Mouse (Mus musculus): ENCODE data around the gene Spata7. TPM values are rescaled to one million over a fixed set of nuclear protein-coding genes. Genes with fewer than 3 reads are reported as not detected.

Gene Spata7
- polyA plus RNA-seq (2016; fragmentation: Nextera tagmentation; extraction: Ambion mirVana): 24.2 and 26.0 TPM in 2 replicates

GRCm38 (mm10) chr12:98627392-98628259, at the start of gene Spata7:
Spata7 (plus strand) TSS chr12:98628157.
- 4% methylated on average over 32 of the region's 32 CpGs for WGBS
- Histone ChIP-seq H3K27me3 (no peaks in the 10 kb centered on the region), H3K36me3 (0 out of 2 replicates have a peak, but pooled peaks cover under 1% of the 10 kb centered on the region), H3K9me3 (no peaks in the 10 kb centered on the region), H3K9ac (replicated peaks) (peak within 1 kb of the TSS; percentile 74), H3K4me3 (peak within 1 kb of the TSS; percentile 72), H3K4me2 (replicated peaks) (peak within 1 kb of the TSS; percentile 70), H3K4me1 (peaks cover 5% of the 10 kb centered on the region), H3K27ac (replicated peaks) (peak within 1 kb of the TSS; percentile 63)
- peak; percentile 94 for ATAC-seq (ENCODE audit: low FRiP score, low read depth)

- WGBS: 38% methylated on average over 3 of the region's 3 CpGs
- H3K9me3 ChIP-seq: no peaks in the 10 kb centered on the region
- no peak for ATAC-seq (ENCODE audit: low FRiP score, low read depth)
- no peak overlapping the region for H3K4me3 ChIP-seq
- no peak overlapping the region for H3K9ac ChIP-seq (replicated peaks)
- H3K36me3 ChIP-seq: no peaks in the 10 kb centered on the region
- H3K27me3 ChIP-seq: no peaks in the 10 kb centered on the region
- H3K4me2 ChIP-seq (replicated peaks): no peak overlapping the region
- no peak overlapping the region for H3K27ac ChIP-seq (replicated peaks)
- H3K4me1 ChIP-seq: peaks cover 3% of the 10 kb centered on the region; the same call in 1 of the 2 replicates
Measured at GRCm38 (mm10) chr12:98585302-98585701, 42.7 kb upstream of the Spata7 start.

- Histone ChIP-seq H3K9ac (replicated peaks) (no peak overlapping the region), H3K4me3 (no peak overlapping the region), H3K36me3 (no peaks in the 10 kb centered on the region), H3K27me3 (no peaks in the 10 kb centered on the region), H3K4me2 (replicated peaks) (no peak overlapping the region), H3K27ac (replicated peaks) (no peak overlapping the region), H3K9me3 (peaks cover 8% of the 10 kb centered on the region; the same call in 1 of the 2 replicates), H3K4me1 (peaks cover 3% of the 10 kb centered on the region; the same call in 1 of the 2 replicates)
- 74% methylated on average over 6 of the region's 6 CpGs for WGBS
- no peak for ATAC-seq (ENCODE audit: low FRiP score, low read depth)
Measured at GRCm38 (mm10) chr12:98588573-98588972, 39.4 kb upstream of the Spata7 start.

GRCm38 (mm10) chr12:98591016-98591415, 36.9 kb upstream of the Spata7 start:
- H3K4me2 ChIP-seq (replicated peaks): no peak overlapping the region
- H3K36me3 ChIP-seq: no peaks in the 10 kb centered on the region
- peaks cover 8% of the 10 kb centered on the region; the same call in 1 of the 2 replicates for H3K9me3 ChIP-seq
- no peak overlapping the region for H3K4me3 ChIP-seq
- peaks cover 3% of the 10 kb centered on the region; the same call in 1 of the 2 replicates for H3K4me1 ChIP-seq
- ATAC-seq (ENCODE audit: low FRiP score, low read depth): no peak
- H3K27ac ChIP-seq (replicated peaks): no peak overlapping the region
- WGBS: 91% methylated on average over 2 of the region's 2 CpGs
- no peak overlapping the region for H3K9ac ChIP-seq (replicated peaks)
- H3K27me3 ChIP-seq: no peaks in the 10 kb centered on the region

- H3K27me3 ChIP-seq: no peaks in the 10 kb centered on the region
- ATAC-seq (ENCODE audit: low FRiP score, low read depth): no peak
- H3K9me3 ChIP-seq: peaks cover 7% of the 10 kb centered on the region; the same call in 1 of the 2 replicates
Measured at GRCm38 (mm10) chr12:98600861-98601260, 27.1 kb upstream of the Spata7 start.

GRCm38 (mm10) chr12:98602114-98602513, 25.8 kb upstream of the Spata7 start:
- Histone ChIP-seq H3K27me3 (no peaks in the 10 kb centered on the region), H3K4me2 (replicated peaks) (no peak overlapping the region), H3K4me3 (no peak overlapping the region), H3K9ac (replicated peaks) (no peak overlapping the region), H3K9me3 (peaks cover 5% of the 10 kb centered on the region; the same call in 1 of the 2 replicates), H3K36me3 (no peaks in the 10 kb centered on the region), H3K27ac (replicated peaks) (no peak overlapping the region), H3K4me1 (no peaks in the 10 kb centered on the region)
- no peak for ATAC-seq (ENCODE audit: low FRiP score, low read depth)
- WGBS: 53% methylated on average over 6 of the region's 6 CpGs

More at GRCm38 (mm10) chr12:98600861-98601260, 27.1 kb upstream of the Spata7 start:
- Histone ChIP-seq H3K4me2 (replicated peaks) (no peak overlapping the region), H3K36me3 (no peaks in the 10 kb centered on the region), H3K27ac (replicated peaks) (no peak overlapping the region), H3K4me3 (no peak overlapping the region), H3K9ac (replicated peaks) (no peak overlapping the region), H3K4me1 (no peaks in the 10 kb centered on the region)
- WGBS: 87% methylated on average over 5 of the region's 5 CpGs

GRCm38 (mm10) chr12:98605264-98605663, 22.7 kb upstream of the Spata7 start:
- H3K4me2 ChIP-seq (replicated peaks): no peak overlapping the region
- H3K27ac ChIP-seq (replicated peaks): no peak overlapping the region
- ATAC-seq (ENCODE audit: low FRiP score, low read depth): no peak
- no peaks in the 10 kb centered on the region for H3K9me3 ChIP-seq
- WGBS: 81% methylated on average over 1 of the region's 1 CpGs
- no peaks in the 10 kb centered on the region for H3K36me3 ChIP-seq
- no peak overlapping the region for H3K4me3 ChIP-seq
- no peaks in the 10 kb centered on the region for H3K4me1 ChIP-seq
- H3K9ac ChIP-seq (replicated peaks): no peak overlapping the region
- no peaks in the 10 kb centered on the region for H3K27me3 ChIP-seq

- Histone ChIP-seq H3K9me3 (no peaks in the 10 kb centered on the region), H3K4me1 (no peaks in the 10 kb centered on the region), H3K36me3 (no peaks in the 10 kb centered on the region), H3K9ac (replicated peaks) (no peak overlapping the region), H3K27ac (replicated peaks) (no peak overlapping the region), H3K27me3 (no peaks in the 10 kb centered on the region), H3K4me2 (replicated peaks) (no peak overlapping the region), H3K4me3 (no peak overlapping the region)
- ATAC-seq (ENCODE audit: low FRiP score, low read depth): no peak
- WGBS: 66% methylated on average over 5 of the region's 5 CpGs
Measured at GRCm38 (mm10) chr12:98606595-98607290, 21.2 kb upstream of the Spata7 start.

- H3K9ac ChIP-seq (replicated peaks): no peak overlapping the region
- H3K27ac ChIP-seq (replicated peaks): no peak overlapping the region
- 77% methylated on average over 3 of the region's 3 CpGs for WGBS
- H3K4me2 ChIP-seq (replicated peaks): no peak overlapping the region
- H3K4me3 ChIP-seq: no peak overlapping the region
- no peak for ATAC-seq (ENCODE audit: low FRiP score, low read depth)
- no peaks in the 10 kb centered on the region for H3K36me3 ChIP-seq
- H3K4me1 ChIP-seq: no peaks in the 10 kb centered on the region
- no peaks in the 10 kb centered on the region for H3K27me3 ChIP-seq
- H3K9me3 ChIP-seq: no peaks in the 10 kb centered on the region
Measured at GRCm38 (mm10) chr12:98610341-98610740, 17.6 kb upstream of the Spata7 start.

GRCm38 (mm10) chr12:98614910-98615508, 12.9 kb upstream of the Spata7 start:
- H3K27me3 ChIP-seq: no peaks in the 10 kb centered on the region
- H3K4me3 ChIP-seq: no peak overlapping the region
- H3K4me2 ChIP-seq (replicated peaks): no peak overlapping the region
- no peaks in the 10 kb centered on the region for H3K36me3 ChIP-seq
- no peak overlapping the region for H3K9ac ChIP-seq (replicated peaks)
- no peaks in the 10 kb centered on the region for H3K4me1 ChIP-seq
- no peak overlapping the region for H3K27ac ChIP-seq (replicated peaks)
- ATAC-seq (ENCODE audit: low FRiP score, low read depth): no peak
- WGBS: 88% methylated on average over 3 of the region's 3 CpGs
- no peaks in the 10 kb centered on the region for H3K9me3 ChIP-seq

GRCm38 (mm10) chr12:98615746-98616145, 12.2 kb upstream of the Spata7 start:
- H3K9ac ChIP-seq (replicated peaks): no peak overlapping the region
- H3K9me3 ChIP-seq: no peaks in the 10 kb centered on the region
- no peak overlapping the region for H3K4me3 ChIP-seq
- no peaks in the 10 kb centered on the region for H3K27me3 ChIP-seq
- no peaks in the 10 kb centered on the region for H3K4me1 ChIP-seq
- no peak overlapping the region for H3K27ac ChIP-seq (replicated peaks)
- WGBS: 56% methylated on average over 5 of the region's 5 CpGs
- H3K4me2 ChIP-seq (replicated peaks): no peak overlapping the region
- H3K36me3 ChIP-seq: no peaks in the 10 kb centered on the region
- ATAC-seq (ENCODE audit: low FRiP score, low read depth): no peak

- no peak overlapping the region for H3K9ac ChIP-seq (replicated peaks)
- H3K4me1 ChIP-seq: no peaks in the 10 kb centered on the region
- no peak for ATAC-seq (ENCODE audit: low FRiP score, low read depth)
- H3K27ac ChIP-seq (replicated peaks): no peak overlapping the region
- H3K4me3 ChIP-seq: no peak overlapping the region
- no peaks in the 10 kb centered on the region for H3K9me3 ChIP-seq
- no peaks in the 10 kb centered on the region for H3K27me3 ChIP-seq
- no peak overlapping the region for H3K4me2 ChIP-seq (replicated peaks)
- WGBS: 74% methylated on average over 2 of the region's 2 CpGs
- H3K36me3 ChIP-seq: no peaks in the 10 kb centered on the region
Measured at GRCm38 (mm10) chr12:98619496-98619895, 8.5 kb upstream of the Spata7 start.
